Mouse (Mus musculus): ENCODE data around the gene Map2k6.
"Not testable (repeated sequence)": the region's sequence is repeated elsewhere in the genome, so short reads cannot be mapped to it uniquely, and the experiment has no call there.

The Map2k6 gene

DNA sequence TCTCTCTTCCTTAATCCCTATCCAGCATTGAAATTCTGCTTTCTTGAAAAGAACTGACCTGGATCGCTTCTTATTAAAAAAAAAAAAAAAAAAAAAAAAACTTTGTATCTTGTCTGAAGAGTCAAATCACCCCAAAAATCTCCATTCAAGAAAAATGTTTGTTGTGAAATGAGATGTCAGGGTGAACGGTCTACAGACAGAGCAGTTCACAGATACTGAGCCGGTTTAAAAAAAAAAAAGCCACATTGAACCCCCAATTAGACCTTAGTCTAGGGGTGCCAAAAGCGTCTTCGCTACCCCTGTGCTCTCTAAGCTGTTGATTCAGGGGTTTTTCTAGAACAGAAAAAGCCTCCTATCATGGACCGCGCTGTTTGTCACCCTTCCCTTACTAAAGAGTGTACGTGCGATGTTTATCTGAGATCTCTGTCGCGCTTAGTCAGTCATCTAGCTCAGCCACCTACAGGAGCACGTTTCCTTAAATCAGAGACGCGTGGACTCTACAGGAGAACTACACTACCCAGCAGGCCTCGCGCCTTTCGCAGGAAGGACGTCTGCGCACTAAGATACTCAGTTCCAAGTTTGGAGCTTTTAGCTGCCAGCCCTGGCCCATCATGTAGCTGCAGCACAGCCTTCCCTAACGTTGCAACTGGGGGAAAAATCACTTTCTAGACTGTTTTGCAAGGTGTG, at the start of gene Map2k6:
Gene Map2k6, plus strand, starts transcription at position 570 of the 687 bp plus-strand sequence.
- DNase-seq (ENCODE audit: low spot score in 2 of 2) = peak; percentile 79 to 80

DNA sequence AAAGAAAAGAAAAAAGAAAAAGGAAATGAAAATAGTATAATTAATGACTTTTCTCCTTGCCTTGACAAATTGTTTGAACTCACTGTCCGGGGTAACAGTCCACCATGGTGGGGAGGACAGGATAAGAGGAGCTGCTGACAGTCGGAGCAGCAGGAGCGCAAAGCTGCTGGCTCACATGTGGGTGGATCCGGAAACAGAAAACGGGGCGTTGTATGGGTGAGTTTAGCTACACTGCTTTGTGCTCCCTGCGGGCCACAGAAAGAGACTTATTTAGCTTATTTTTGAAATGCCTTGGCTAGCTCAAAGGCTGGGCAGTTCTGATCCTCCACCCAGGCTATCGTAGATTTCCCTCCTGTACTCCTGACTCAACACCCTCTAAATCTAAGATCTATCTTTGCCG, 44.7 kb upstream of the Map2k6 start:
- DNase-seq (ENCODE audit: low spot score in 2 of 2) = no peak

DNA sequence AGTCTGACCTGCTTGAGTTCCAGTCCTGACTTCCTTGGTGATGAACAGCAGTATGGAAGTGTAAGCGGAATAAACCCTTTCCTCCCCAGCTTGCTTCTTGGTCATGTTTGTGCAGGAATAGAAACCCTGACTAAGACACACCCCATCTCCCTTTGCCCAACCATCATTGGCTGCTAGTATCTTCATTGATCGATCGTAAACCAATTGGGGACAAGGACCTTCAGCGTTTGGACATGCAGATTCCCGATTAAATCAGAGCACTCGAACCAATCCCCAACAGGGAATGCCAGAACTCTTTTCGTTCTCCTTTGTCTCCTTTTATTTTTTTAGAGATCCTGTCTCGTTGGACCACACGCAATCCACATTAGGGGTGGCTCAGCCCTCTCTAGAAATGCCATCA, 43.8 kb upstream of the Map2k6 start:
- DNase-seq (ENCODE audit: low spot score in 2 of 2) = not testable (repeated sequence)

DNA sequence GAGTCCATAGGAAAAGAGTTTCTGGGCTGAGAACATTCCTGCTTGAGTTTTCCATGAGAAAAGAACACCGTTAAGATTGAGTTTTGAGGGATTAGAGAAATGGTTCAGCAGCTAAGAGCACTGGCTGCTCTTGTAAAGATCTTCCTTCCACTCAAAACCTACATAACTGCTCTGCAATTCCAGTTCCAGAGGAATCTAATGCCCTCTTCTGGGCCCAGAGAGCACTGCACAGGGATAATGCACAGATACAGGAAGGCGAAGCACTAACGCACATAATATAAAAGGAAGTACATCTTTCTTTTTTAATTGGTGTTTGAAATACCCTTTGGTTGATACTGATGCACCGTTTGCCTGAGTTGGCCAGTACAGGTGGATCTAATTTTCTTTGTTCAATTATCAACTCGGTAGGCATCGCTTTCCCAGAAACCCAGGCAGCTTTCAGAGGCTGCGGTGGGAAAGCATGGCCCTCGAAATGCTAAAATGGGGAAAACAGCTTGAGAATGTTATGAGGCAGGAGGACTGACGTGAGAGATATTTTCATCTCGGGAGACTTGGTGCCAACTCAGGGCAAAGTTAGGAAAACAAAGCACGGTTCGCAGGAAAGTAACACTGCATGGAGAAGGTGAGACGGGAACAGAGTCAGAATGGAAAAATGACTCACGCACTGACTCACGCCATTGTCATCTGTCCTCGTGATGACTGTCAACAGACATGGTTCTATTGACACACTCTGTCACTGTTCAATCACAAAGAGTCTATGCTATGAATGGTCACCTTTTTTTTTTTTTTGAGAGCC, 41.0 kb upstream of the Map2k6 start:
- peak in 1 of 2 experiments; percentile 43 for DNase-seq (ENCODE audit: low spot score in 2 of 2)

DNA sequence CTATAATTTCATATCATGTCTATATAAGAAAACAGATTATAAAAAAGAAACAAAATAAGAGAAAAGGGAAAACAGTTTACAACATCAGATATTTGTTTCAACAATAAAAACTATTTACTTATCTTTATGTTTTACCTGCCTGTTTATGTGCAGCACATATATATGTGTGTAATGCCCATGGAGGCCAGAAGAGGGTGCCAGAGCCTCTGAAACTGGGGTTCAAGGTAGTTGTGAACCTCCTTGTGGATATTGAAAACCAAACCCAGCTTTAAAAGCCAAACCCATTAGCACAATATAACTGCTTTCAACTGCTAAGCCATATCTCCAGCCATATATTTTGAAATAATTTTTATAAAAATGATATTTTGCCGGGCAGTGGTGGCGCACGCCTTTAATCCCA, 33.9 kb upstream of the Map2k6 start:
- peak in 1 of 2 experiments; percentile 16 for DNase-seq (ENCODE audit: low spot score in 2 of 2)

DNA sequence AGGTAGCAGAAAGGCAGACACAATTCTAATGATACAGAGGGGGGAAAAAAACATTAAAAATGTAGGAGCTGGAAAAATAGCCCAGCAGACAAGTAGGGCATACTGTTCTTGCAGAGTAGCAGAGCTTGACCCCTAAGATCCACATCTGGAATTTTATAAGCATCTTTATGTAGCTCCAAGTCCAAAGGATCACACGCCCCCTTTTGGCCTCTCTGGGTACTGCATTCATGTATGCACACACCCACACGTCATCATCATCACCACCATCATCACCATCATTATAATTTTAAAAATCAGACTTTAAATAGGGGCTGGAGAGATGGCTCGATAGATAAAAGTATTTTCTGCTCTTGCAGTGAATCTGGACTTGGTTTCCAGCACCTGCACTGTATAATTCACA, 32.0 kb upstream of the Map2k6 start:
- no peak for DNase-seq (ENCODE audit: low spot score in 2 of 2)

DNA sequence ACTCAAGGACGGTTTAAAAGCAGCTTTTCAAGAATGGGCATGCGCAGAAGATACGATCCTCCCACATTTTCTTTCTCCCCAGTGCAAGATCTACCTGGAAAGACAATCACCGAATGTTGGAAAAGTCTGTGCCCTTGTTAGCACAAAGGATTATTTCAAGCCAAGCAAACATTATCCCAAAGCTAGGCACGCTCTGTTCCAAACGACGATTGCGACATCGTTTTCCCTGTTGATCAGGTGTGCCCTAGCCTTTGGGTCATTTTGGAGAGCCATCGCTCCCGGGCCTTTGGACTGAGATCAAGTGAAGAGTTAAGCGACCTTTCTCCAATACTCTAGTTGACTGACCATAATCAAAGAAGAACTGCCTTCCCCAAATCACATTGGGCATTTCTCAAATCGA, 31.3 kb upstream of the Map2k6 start:
- DNase-seq (ENCODE audit: low spot score in 2 of 2) = no peak

DNA sequence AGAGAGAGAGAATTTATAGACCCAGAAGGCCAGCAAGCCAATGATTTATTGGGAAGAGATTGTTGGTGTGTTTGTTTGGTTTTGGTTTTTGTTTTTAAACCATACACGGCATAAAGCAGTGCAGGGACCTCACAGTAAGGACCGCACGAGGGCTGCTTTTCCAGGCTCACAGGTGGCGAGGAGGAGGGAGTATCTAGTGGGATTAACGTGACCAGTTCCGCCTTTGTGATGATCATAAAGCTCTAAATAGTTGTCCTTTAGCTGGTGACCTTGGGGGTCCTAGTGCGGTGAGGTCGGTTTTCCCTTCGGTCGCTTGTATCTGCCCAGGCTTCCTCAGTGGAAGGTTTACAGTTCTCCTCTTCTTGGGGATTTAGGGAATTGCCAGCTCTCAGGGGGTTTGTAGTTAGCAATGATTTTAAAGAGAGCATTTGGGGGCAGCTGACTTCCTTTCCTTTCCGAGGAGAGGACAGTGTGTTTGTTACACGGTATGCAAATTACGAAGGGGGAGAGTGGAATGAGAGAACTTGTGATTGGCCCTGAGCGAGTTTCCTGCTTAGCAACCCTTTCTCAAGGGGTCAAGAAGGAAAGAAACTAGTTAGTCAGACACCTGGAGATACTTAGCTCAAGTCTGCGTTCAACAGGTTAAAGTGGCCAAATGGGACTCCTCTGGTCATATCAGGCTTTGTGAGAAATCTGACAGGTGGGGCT, 29.5 kb upstream of the Map2k6 start:
- no peak for DNase-seq (ENCODE audit: low spot score in 2 of 2)

DNA sequence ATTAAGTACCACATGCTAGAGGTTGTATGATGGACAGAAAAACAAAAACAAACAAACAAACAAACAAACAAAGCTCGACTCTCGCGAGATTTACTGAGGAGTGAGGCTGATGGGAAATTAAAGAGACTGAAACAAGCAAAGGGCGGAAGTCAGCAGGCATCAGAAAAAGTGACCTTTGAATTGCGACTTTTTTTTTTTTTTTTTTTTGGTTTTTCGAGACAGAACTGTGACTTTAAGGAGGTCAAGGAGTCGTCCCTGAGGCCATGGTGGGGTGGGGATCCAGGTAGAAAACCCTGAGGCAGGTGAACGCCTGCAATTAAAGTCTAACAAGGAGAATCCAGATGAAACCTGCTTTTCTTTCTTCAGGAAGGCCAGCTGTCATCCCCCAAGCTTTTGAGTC, 27.1 kb upstream of the Map2k6 start:
- no peak for DNase-seq (ENCODE audit: low spot score in 2 of 2)

DNA sequence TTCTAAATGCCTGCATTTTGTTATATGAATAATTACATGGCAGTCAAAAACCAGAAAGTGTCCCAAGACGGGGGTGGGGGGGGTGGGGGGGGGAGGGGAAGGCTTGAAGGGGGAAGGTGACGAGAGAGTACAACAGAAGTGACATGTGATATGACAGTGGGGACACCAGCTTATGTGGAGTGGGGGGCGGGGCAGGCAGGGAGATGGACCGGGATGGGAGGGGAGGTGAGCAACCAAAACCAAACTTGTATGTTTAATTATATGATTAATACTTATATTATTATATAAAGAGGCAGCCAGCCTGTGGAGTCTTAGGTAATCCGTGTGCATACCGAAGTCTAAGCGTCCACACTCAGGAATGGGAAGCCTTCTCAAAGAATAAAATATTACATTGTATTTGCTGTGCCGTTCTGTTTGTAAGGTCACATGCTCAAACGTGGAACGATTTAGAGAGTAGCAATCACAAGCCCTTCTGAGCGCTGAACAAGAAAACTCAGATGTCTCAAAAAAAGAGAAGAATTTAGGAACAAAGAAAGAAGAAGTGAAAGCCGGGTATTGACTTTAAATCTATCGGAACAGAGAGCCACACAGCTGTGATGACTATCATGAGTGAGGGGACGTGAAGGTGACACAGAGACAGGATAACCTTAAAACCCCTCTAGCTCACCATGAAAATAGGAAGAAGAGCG, 26.5 kb upstream of the Map2k6 start:
- DNase-seq (ENCODE audit: low spot score in 2 of 2) = no peak

DNA sequence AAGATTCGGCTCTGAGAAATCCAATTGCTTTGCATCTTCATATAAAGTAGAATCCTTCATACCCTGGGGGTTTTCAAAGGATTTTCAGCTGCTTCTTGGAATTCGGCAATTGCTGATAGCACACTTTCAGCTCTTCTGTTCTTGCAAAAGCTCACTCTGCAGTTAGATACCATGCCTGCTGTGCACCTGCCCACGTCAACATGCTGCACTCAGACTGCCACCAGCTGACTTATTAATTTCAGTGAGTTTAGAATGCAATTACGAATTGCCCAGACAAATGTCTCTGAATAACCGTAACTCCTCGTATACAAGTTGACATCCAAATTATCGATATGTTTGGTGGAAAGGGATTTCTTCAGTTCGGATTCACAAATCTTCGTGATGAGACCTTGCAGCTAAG, 24.9 kb upstream of the Map2k6 start:
- no peak for DNase-seq (ENCODE audit: low spot score in 2 of 2)

DNA sequence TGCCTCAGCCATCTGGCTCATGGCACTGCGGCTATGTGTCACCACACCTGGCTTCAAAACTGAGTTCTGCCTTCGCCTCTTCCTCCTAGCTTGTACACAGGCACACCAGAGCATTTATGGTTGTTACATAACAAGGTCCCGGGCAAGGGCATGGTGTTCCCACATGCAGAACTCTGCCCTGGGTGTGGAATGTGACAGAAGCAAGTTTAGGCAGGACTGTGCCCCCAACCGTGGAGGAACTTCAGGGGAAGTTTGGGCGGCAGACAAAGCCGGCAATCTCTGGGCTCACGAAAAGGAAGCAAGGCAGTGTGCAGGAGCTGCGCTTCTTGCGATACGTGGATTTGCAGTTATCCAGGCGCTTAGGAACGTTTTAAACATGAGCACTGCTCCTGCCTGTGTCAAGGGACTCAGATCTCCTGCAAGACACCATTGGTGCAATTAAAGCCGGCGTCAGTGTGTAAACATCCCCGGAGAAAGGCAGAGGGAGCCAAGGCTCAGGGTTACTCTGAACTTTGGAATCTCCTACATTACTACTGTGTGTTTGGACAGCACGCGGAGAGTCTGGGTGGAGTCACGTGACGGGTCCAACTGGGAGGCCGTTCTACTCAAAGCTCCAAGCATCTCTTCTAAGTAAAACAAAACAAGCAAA, 19.1 kb upstream of the Map2k6 start:
- peak in 1 of 2 experiments; percentile 23 for DNase-seq (ENCODE audit: low spot score in 2 of 2)

DNA sequence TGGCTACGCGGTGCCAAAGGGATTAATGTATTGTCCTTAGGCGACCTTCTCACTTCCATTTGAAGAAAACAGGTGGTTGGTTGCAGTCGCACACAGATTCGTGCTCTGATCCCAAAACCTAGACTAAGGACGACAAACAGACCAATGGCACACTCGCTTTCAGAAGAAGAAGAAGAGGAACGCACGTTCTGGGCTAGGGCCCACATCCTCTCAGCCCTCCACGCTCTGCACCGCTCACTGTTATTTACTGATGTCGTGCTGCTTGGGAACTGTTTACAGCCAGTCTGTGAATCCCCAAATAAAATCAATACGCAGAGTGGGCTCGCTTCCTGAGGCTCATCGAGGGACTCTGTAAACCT, 18.6 kb upstream of the Map2k6 start:
- DNase-seq (ENCODE audit: low spot score in 2 of 2) = no peak

DNA sequence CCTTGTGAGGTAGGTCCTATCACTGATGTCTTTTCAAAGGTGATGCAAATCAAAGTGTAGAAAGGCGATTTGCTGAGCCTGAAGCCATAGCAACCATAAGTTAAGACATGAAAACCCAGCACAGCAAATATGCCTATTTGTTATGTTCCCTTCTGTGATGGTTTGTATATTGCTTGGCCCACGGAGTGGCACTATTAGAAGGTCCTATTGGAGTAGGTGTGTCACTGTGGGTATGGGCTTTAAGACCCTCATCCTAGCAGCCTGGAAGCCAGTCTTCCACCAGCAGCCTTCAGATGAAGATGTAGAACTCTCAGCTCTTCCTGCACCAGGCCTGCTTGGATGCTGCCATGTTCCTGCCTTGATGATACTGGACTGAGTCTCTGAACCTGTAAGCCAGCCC, 13.4 kb upstream of the Map2k6 start:
- no peak for DNase-seq (ENCODE audit: low spot score in 2 of 2)

DNA sequence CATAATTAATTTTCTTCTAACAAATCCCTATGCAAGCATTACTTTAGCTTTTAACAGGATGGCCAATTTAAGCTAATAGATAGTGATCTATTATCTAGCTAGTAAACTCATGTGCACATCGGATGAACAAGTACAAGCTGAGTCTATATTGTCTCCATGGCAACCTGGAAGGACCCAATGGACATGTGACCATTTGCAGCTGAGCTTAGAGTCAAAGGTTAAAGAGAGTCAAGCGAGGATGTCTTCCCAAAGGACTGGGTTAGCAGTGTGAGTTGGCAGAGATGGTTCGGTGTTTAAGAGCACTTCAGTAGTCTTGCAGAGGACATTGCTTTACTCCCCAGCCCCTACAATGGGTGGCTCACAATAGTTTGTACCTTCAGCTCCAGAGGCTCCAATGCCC, 6.2 kb upstream of the Map2k6 start:
- no peak for DNase-seq (ENCODE audit: low spot score in 2 of 2)

DNA sequence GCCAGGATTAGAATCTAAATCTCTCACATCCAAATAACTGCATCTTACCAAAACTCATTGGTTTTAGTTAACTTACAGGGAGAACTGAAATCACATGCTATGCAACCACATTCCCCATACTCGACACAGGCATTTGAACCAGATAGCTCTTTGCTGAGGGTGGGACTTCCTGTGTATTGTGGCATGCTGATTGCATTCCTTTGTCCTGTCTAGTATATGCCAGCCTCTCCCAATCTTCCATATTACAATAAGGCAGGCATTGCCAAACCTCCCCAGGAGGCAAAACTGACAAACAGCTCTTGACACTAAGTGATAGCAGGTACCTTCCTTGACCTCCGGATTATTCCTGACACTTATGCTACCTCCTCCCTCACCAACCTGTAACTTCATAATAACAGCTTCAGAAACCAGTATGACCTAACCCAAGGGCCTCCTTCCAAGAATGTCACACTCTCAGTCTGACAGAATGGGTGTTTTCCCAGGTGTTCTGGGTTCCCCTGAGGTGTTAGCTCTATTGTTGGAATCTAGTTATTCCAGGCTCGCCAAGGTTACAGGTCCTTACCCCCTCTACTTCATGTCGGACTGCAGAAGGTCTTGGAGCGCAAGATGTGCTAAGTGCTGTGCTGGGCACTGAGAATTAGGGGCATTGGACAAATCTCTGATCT, 4.0 kb upstream of the Map2k6 start:
- DNase-seq (ENCODE audit: low spot score in 2 of 2) = no peak

DNA sequence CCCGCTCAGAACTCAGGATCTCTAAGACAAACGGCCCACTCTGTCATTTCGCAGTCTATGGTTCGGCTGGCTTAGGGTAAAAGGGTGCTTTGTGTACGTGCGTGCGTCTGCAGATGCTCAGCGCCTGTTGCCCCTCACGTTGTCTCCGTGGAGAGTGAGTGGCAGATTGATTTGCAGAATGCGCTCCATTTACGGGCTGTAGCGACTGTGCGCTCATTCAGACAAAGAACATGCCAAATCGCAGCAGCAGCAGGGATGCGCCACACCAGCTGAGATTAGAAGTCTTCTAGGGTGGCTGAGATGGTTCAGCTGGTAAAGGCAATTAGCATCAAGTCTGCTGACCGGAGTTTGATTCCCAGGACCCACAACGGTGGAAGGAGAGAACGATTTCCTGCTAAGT, 2.8 kb upstream of the Map2k6 start:
- DNase-seq (ENCODE audit: low spot score in 2 of 2) = peak in 1 of 2 experiments; percentile 20

DNA sequence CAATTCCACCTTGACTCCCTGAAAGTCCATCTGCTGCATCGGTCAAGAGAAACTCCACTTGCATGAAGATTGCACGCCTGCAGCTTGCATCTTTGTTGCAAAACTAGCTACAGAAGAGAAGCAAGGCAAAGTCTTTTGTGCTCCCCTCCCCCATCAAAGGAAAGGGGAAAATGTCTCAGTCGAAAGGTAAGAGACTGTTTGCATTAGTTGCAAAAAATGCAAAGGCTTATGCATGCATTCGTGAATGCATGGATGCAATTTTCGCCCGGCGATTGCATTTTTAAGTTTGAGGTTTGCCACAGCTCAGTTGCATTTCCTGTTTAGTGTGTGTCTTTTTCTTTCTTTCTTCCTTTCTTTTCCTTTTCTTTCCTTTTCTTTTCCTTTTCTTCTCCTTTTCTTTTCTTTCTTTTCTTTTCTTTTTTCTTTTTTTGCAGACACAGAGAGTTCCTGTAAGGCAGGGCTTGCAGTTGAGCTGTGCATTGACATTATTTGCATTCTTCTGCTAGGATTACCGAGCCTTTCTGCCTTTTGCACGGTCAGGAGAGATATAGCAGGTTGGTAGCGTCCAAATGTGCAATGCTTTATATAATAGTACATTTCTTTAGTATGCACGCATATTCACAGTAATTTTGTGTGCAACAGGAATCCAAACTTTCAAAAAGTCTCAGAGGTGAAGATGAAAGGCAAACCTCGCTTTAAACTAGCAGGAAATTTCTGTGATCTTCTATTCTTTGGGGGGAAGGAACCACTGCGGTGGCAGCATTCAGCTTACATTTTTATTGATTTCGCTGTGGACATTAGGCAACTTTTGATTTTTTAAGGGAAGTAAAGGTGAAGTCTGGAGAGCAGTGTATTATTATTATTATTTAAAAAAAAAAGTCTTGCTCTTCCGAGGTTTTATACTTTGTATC, 573 bp downstream of the Map2k6 start:
- no peak for DNase-seq (ENCODE audit: low spot score in 2 of 2)

DNA sequence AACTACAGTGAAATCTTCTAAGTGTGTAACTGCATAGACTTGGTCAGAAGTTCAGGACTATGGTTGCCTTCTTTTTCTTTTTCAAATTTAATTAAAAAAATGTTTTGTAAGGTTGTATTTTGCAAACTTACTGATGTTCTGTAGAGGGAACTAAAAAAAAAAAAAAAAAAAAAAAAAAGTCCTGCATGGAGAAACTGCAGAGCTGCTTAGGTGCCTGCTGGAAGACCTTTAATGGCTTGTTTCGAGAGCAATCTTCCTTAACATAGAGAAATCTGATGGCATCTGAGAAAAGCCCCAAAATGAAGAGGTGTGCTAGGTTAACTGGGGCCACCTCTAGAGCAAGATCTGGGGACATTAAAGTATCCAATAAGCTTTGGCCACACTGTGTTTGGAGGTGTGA, 1.4 kb downstream of the Map2k6 start:
- DNase-seq (ENCODE audit: low spot score in 2 of 2) = no peak

DNA sequence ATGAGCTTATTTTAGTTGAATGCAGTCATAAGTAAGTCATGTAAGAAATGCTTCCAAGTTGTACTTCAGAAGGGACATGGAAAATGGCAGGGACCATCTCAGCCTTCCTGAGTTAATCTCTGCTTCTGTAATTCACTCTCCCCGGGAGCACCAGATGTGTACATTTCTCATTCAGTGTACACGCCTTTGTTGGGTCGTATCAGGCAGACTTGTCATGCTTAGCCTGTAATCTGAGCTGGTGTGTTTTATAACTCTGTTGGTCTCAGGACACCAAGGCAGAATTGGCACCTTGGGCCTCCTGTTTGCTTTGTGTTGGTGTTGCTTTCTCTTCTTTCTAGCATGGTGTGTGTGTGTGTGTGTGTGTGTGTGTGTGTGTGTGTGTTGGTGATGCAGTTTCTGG, 3.7 kb downstream of the Map2k6 start:
- no peak for DNase-seq (ENCODE audit: low spot score in 2 of 2)

All from frontal cortex, postnatal 14 days (tissue).